Mouse (Mus musculus): ENCODE data around the gene Tmprss13. TPM values are rescaled to one million over a fixed set of nuclear protein-coding genes. Genes with fewer than 3 reads are reported as not detected.

The Tmprss13 gene
- total RNA-seq, 2 experiments from 2014 or later, result not detected

- no peak for DNase-seq
These were observed 18.5 kb downstream of the Tmprss13 start for GRCm38 (mm10) chr9:45337406-45337805.

- DNase-seq, result no peak
These were observed 24.2 kb downstream of the Tmprss13 start for GRCm38 (mm10) chr9:45343066-45343465.

GRCm38 (mm10) chr9:45345516-45345915 is 26.6 kb downstream of the Tmprss13 start:
- peak in 1 of 2 experiments; percentile 12 for DNase-seq

GRCm38 (mm10) chr9:45346276-45346675 is 27.4 kb downstream of the Tmprss13 start:
- DNase-seq, result no peak

GRCm38 (mm10) chr9:45348560-45348959 is 29.7 kb downstream of the Tmprss13 start:
- DNase-seq, result no peak

- DNase-seq, result no peak
These were observed 30.3 kb downstream of the Tmprss13 start for GRCm38 (mm10) chr9:45349181-45349580.

- DNase-seq, result no peak
These were observed 31.0 kb downstream of the Tmprss13 start for GRCm38 (mm10) chr9:45349851-45350250.

DNA sequence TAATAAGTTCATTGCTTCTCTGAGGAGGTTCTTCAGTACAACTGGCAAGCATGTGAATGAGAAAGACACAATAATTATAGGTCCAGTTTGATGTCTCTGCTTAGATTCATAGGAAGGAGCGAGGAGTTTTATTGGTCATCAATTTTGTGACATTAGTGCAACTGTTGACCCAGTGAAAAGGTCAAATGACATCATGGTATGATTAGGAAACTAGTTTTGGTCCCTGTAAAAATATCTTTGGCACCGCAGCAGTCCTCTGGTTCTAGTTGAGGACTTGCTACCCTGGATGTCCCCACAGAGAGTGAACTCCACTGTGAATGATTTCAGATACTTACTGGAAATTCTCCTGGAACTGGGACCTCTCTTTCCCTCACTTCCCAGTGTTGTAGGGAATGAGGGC is 36.3 kb downstream of the Tmprss13 start:
- DNase-seq, result no peak

GRCm38 (mm10) chr9:45358356-45358755 is 39.5 kb downstream of the Tmprss13 start:
- no peak for DNase-seq

- no peak for DNase-seq
These were observed 43.2 kb downstream of the Tmprss13 start for GRCm38 (mm10) chr9:45362051-45362461.

DNA sequence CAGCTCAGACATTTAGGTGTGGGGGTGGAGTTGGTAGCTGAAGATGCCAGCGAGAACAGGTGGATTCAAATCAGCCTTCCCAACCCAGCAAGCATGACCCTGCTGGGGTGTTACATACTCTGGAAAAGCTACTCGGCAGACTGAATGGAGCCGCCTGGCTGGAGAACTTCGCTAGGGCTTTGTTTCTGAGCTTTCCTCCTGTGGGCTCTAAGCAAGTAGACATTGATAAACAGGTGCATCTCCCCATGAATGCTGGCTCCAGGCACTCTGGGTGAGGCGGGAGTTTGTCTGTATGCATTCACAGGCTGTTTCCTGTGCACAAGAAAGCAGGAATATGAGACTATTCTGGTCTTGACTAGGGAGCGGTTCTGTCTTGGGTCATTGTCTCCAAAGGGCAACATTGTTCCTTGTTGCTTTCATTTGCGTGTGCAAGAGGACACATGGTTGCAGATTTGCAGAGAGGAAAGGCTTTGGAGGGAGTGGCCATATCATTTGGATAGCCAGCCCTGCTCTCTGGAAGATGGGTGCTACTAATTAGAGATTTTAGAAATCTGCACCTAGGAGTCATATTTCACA is 44.8 kb downstream of the Tmprss13 start:
- DNase-seq, result no peak

DNA sequence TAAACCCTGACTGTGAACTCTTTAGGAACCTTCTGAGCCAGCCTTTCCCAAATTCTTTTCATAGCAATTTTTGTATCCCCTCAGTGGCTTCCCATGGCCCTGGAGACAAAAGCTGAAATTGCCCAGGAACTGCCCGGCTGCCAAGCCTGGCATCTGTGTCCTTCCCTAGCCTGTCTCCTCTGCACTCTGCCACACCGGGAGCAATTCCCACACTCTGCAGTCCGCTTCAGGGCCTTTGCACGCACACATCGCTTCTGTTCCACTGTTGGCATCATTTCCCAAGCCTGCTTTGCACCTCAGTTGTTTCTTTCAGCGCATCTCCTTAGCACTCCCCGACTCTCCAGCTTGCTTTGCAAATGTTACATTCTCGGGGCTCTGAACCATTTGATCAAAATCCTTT is 48.8 kb downstream of the Tmprss13 start:
- no peak for DNase-seq

DNA sequence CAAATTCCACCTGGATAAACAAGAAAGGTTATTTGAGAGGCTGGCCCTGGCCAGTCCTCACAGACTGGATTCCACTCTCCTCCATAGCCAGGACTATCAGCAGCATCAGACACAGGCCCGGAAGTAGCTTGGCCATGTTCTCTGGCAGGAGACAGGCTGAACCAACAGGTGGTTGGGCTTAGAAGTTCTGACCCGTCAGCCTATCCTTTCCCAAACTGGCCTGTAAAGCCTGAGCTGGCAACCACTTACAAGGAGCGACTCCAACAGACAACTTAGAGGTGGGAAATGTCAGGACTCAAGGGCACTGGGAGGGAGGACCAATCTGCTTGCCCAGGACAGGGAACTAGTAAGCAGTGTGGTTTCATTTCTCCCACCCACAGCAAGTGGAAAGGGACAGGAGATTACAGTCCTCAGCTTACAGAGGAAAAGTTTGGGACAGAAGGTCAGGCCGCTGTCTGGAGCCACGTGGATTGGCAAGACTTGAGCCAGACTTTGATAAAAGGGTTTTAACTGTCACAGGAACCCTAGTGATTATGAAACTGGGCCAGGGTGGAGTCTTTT is 49.5 kb downstream of the Tmprss13 start:
- DNase-seq, result no peak

GRCm38 (mm10) chr9:45370117-45370561 is 51.2 kb downstream of the Tmprss13 start, which contains the start of gene Fxyd6:
Fxyd6 (plus strand) TSS chr9:45370185.
- DNase-seq, result peak; percentile 45 to 46

DNA sequence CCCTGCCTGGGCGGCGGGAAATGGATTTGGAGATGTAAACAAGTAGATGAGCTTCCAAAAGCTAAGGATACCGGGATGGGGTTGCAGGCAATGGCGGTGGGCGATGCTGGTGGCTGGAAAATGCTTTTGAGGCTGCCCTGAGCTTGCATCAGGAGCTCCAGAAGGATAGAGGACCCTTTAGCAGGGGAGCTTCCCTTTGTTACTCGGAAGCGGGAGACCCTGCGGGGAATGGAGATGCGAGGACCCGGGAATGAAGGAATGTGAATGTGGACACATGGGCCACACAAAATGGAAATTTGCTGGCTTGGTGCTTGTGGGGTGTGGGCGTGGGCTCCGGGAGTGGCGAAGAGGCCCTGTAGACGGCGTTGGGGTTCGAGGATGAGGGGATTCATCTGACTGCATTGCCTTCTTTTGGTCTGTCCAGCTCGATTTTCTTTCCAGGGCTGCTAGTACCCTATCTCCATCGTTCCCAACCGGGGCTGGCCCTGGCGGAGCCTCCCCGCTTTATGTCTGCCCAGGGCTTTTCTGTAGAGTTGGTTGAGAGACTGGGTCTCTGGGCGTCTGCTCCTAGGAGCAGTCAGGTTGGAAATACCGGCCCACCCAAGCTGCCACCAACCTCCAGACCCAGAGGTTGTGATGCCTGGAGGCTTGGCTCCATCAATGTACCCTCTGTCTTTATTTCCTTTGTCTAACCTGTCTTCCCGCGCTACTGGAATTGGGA is 51.9 kb downstream of the Tmprss13 start:
- DNase-seq, result no peak

DNA sequence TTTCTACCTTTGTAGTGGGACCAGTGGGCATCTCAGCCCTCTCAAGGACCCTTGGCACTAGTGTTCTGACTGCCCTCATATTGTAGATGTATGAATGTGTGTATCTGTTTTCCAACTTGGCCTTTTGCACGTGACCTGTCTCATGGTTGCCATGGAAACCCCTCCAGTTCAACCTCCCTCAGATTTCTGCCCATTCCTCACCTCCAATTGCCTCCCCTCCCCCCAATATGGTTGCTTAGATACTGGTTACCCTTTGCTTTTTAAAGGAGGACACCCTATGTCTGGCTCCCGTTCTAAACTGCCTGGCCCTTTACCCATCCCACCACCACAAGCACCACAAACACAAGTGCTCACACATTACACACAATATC is 52.4 kb downstream of the Tmprss13 start:
- no peak for DNase-seq

- no peak for DNase-seq
These were observed 55.0 kb downstream of the Tmprss13 start for GRCm38 (mm10) chr9:45373896-45374295.

- no peak for DNase-seq
These were observed 56.1 kb downstream of the Tmprss13 start for GRCm38 (mm10) chr9:45374988-45375502.

DNA sequence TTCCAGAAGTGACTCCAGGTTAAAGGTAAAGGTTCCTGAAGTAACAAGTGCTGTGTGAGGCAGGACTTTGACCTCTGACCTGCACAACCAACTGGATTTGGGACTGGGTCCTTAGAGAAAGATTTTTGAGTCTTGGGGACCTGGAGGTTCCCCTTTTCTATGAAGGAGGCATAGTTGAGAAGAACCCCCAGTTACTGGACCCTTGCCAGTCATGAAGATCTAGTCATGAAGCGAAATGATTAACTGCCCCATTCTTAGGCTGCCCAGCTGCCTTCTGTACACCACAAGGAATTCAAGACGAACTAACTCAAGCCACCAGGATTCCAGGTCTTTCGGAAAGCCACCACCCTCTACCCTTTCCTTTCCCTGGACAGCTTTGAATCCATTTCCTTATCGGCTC is 57.5 kb downstream of the Tmprss13 start:
- DNase-seq, result no peak

DNA sequence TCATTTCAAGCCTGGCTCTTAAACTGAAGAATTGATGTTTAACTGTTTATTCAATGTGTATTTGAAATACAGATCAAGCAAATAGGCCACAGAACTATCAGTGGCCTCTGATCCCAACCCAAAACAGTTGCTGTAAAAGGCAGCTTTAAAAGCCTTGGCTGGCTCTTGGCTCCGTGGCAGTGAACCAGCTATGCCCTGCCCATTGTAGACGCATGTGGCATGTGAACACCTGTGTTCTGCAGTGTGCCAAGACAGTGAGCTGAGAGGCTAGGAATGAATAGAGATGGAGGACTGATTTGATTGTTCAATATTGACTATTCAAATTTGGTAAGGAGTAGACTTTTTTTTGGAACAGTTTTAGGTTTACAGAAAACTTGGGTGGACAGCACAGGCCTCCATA is 58.0 kb downstream of the Tmprss13 start:
- no peak for DNase-seq

DNA sequence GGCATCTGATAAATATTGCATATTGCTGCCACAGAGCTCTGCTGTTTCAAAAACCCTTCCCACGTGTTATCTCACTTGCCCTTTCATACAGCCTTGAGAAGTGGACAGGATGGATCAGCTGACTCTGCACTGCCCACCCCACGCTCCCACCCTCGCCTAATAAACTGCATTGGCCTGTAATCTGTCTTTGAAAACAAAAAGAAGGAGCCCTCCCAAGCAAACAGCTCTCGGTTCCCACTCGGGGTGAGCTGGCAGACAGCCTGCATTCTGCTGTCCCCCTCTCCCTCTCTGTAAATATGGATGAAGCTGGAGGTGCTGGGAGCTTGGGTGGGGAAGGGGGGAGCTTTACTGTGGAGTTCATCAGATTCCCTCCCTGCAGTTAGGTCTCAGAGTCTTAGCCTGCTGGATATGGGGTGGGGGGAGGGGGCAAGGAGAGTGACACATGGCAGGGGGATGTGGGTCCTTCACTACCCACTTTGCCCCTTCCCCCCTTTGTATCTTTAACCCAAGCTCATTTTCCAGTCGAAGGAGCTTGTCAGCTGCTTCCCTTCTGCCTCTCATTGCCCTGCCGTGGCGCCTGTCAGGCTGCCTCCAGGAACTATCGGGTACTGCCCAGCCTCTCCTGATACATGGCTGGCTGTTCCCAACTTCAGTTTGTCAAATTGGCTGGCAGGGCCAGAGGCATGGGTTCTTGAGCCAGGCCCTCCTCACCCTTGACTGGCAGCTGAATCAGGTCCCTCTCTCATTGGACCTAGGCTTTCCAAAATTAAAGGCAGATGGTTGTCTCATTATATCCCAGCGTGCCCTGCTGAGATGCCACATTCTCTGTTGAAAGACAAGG is 61.7 kb downstream of the Tmprss13 start:
- no peak for DNase-seq

- peak in 1 of 2 experiments; percentile 34 for DNase-seq
These were observed 63.4 kb downstream of the Tmprss13 start for GRCm38 (mm10) chr9:45382336-45382735.

DNA sequence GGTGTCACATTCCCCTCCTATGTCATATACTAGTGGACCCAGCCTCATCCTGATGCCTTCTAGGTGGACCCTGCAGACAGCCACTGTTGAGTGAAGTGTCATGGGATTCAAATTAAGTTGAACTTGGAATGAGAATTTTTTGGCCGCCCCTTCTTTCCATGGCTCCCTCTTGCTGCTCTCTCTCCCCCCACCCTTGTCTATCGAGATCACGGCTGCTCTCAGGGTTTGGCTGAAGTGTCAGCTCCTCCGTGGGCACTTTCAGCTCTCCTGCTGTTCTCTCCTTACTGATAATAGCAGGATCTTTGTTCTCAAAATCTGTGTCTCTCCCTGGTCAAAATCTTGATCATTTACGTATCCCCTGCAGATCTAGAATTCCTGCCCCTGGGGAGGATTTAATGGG is 63.9 kb downstream of the Tmprss13 start:
- no peak for DNase-seq
